Mouse (Mus musculus) forebrain, embryonic 13.5 days (tissue): ENCODE measurements at regions not wholly inside any gene's neighbourhood (a gene's known extent, or its start where the extent isn't known, plus 50 kb on each side); places are given as distances from the start of the nearest gene placed in this dataset.
A peak's percentile ranks its signal among the peaks of the same experiment; 100 is the strongest.

ENCODE experiments used
- ATAC-seq: fragments of 200-750 bp; cut with Nextera tagmentation; 2 replicates; pipeline ENCODE4 v1.8.0; 2017
- H3K27ac ChIP-seq: fragments of 300-500 bp; sonication (generic); 2 replicates; pipeline ENCODE4 v1.5.1; 2015; ENCODE audit warnings: inconsistent platforms, mild to moderate bottlenecking, moderate library complexity
- H3K27me3 ChIP-seq: fragments of 300-500 bp; sonication (generic); 2 replicates; pipeline ENCODE4 v1.6.1; 2015; ENCODE audit warnings: mild to moderate bottlenecking, inconsistent platforms
- H3K36me3 ChIP-seq: fragments of 300-500 bp; sonication (generic); 2 replicates; pipeline ENCODE4 v1.6.1; 2015; ENCODE audit warnings: mild to moderate bottlenecking, inconsistent platforms; ENCODE audit not compliant: poor library complexity, severe bottlenecking
- H3K4me1 ChIP-seq: fragments of 300-500 bp; sonication (generic); 2 replicates; pipeline ENCODE4 v1.6.1; 2015; ENCODE audit warnings: inconsistent platforms
- H3K4me2 ChIP-seq: fragments of 300-500 bp; sonication (generic); 2 replicates; pipeline ENCODE4 v1.6.1; 2015; ENCODE audit warnings: inconsistent platforms, mild to moderate bottlenecking, moderate library complexity
- H3K4me3 ChIP-seq: fragments of 300-500 bp; sonication (generic); 2 replicates; pipeline ENCODE4 v1.5.1; 2015; ENCODE audit warnings: mild to moderate bottlenecking, inconsistent platforms
- H3K9ac ChIP-seq: fragments of 300-500 bp; sonication (generic); 2 replicates; pipeline ENCODE4 v1.6.1; 2015; ENCODE audit warnings: mild to moderate bottlenecking, inconsistent platforms
- H3K9me3 ChIP-seq: fragments of 300-500 bp; sonication (generic); replicated peaks from 2 replicates; pipeline ENCODE4 v1.6.1; 2016; ENCODE audit warnings: inconsistent platforms
- WGBS: fragments of 180-500 bp; shearing (Covaris S2); methylation state at CpG from one replicate; pipeline ENCODE4 v1.1.7; 2015; 5-methylcytosine and 5-hydroxymethylcytosine counted together

DNA sequence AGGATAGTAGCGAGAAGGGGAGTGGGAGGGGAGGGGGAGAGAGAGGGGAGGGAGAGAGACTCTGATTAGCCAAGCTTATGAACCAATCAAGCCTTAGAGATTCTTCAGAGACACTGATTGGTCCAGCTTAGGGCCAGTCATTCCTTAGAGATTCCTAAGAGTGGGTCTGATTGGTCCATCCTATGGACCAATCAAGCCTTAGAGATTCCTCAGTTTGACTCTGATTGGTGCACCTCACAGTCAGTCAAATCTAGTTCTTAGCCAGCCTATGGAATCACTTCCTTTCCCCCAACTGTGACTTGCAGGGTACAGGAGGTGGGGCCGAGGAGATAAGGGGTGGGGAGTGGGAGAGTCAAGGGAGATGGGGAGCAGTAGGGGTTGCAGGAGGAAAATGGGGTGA lies 152.8 kb downstream of the Suds3 start:
- WGBS, result 67% methylated on average over 2 of the region's 2 CpGs

DNA sequence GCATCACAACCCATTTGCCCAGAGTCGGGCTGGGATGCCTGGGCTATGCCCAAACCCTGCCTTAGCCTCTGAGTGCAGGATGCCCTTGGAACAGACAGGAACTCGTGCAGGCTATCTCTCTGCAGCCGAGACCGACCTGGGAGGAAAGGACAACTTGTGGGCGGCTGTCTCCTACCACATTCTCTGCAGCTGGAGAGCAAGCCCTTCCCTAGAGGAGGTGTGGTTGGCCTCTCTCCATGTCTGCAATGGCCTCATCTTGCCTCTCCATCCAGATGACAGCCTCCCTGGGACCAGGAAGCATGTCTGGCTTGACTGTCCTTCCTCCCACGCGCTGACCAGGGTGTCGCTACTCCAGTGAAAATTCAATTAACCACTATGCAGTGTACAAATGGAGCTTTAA lies 155.9 kb downstream of the Suds3 start:
- 0 out of 2 replicates have a peak, but pooled peaks cover 5% of the 10 kb centered on the region for H3K9me3 ChIP-seq
- no peak overlapping the region for H3K4me2 ChIP-seq
- H3K27me3 ChIP-seq, result no peaks in the 10 kb centered on the region
- H3K36me3 ChIP-seq, result no peaks in the 10 kb centered on the region
- no peak overlapping the region for H3K4me3 ChIP-seq
- 87% methylated on average over 8 of the region's 8 CpGs for WGBS
- no peak overlapping the region for H3K9ac ChIP-seq
- ATAC-seq, result no peak
- H3K4me1 ChIP-seq, result 0 out of 2 replicates have a peak, but pooled peaks cover 9% of the 10 kb centered on the region
- no peak overlapping the region for H3K27ac ChIP-seq

More for the DNA sequence above, 152.8 kb downstream of the Suds3 start:
- H3K4me2 ChIP-seq, result no peak overlapping the region
- no peaks in the 10 kb centered on the region for H3K36me3 ChIP-seq
- no peak overlapping the region for H3K4me3 ChIP-seq
- 0 out of 2 replicates have a peak, but pooled peaks cover 5% of the 10 kb centered on the region for H3K9me3 ChIP-seq
- no peaks in the 10 kb centered on the region for H3K27me3 ChIP-seq
- H3K4me1 ChIP-seq, result 0 out of 2 replicates have a peak, but pooled peaks cover 9% of the 10 kb centered on the region
- ATAC-seq, result no peak
- no peak overlapping the region for H3K9ac ChIP-seq
- H3K27ac ChIP-seq, result no peak overlapping the region

DNA sequence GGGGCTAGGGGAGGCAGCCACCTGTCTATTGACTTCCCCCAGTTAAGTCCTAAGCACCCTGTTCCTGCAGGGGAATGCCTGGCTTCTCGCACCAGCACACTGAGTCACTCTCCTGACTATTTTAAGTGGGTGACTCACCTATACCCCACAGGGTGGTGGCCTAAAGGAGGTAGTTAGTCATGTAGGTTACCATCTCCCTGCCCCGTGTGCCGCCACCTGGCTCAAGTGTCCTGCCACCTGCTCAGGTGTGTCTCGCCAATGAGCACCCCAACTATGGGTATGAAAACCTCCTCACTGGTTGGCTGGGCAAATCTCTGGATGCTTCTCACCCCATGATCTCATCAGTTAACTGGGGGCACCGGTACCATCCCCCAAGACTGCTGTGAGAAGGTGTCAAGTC lies 157.8 kb downstream of the Suds3 start:
- no peak overlapping the region for H3K27ac ChIP-seq
- no peak overlapping the region for H3K4me3 ChIP-seq
- no peaks in the 10 kb centered on the region for H3K4me1 ChIP-seq
- 87% methylated on average over 5 of the region's 5 CpGs for WGBS
- 0 out of 2 replicates have a peak, but pooled peaks cover 5% of the 10 kb centered on the region for H3K9me3 ChIP-seq
- H3K9ac ChIP-seq, result no peak overlapping the region
- H3K27me3 ChIP-seq, result no peaks in the 10 kb centered on the region
- no peak for ATAC-seq
- no peaks in the 10 kb centered on the region for H3K36me3 ChIP-seq
- H3K4me2 ChIP-seq, result no peak overlapping the region

DNA sequence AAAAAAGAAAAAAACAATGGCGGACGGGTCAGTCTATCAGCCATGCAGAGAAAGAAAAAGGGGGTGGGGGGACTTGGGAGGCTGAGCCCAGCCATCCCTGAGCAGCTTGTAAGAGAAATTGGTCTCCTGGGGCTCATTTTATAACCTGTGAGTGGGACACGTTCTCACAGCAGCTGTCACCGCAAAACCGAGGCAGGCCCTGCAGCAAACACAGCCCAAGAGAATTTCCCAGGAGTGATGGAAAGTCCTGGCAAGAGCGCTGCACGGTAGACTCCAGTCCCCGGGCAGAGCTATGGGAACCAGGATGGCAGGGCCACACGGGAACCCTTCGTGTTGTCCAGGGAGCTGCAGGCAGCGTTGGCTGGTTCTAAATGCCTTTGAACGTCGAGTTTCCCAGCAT lies 159.3 kb downstream of the Suds3 start:
- Histone ChIP-seq H3K4me3 (no peak overlapping the region), H3K9me3 (no peaks in the 10 kb centered on the region), H3K36me3 (no peaks in the 10 kb centered on the region), H3K4me1 (no peaks in the 10 kb centered on the region), H3K4me2 (no peak overlapping the region), H3K27ac (no peak overlapping the region), H3K27me3 (no peaks in the 10 kb centered on the region), H3K9ac (no peak overlapping the region)
- 76% methylated on average over 13 of the region's 13 CpGs for WGBS
- ATAC-seq, result no peak

DNA sequence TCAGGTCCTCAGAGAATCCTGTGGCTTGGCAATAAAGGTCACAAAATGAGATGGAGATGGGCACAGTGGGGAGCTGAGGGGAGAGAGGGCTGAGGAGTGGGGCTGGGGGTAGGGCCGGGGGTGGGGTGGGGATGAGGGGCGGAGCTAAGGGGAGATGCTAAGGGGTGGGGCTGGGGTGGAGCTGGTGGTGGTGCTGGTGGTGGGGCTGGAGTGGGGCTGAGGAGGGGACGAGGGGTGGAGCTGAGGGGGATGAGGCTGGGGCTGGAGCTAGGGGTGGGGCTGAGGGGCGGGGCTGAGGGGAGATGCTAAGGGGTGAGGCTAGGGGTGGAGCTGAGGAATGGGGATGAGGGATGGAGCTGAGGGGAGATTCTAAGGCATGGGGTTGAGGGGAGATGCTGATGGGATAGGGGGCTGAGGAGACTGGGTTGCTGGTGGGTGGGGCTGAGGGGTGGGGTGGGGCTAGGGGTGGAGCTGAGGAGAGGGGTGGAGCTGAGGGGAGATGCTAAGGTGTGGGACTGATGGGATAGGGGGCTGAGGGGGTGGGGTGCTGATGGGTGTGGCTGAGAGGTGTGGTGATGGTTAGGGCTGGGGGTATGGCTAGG lies 165.5 kb downstream of the Suds3 start:
- no peak overlapping the region for H3K27ac ChIP-seq
- 4% methylated on average over 3 of the region's 4 CpGs for WGBS
- no peak overlapping the region for H3K4me3 ChIP-seq
- no peak overlapping the region for H3K9ac ChIP-seq
- H3K36me3 ChIP-seq, result no peaks in the 10 kb centered on the region
- no peaks in the 10 kb centered on the region for H3K9me3 ChIP-seq
- H3K4me1 ChIP-seq, result no peaks in the 10 kb centered on the region
- H3K27me3 ChIP-seq, result no peaks in the 10 kb centered on the region
- no peak overlapping the region for H3K4me2 ChIP-seq
- ATAC-seq, result no peak

GRCm38 (mm10) chr5:116934585-116934984 lies 181.3 kb downstream of the Suds3 start:
- H3K4me1 ChIP-seq, result no peaks in the 10 kb centered on the region
- no peaks in the 10 kb centered on the region for H3K27me3 ChIP-seq
- H3K36me3 ChIP-seq, result no peaks in the 10 kb centered on the region
- WGBS, result 80% methylated on average over 5 of the region's 5 CpGs
- H3K4me2 ChIP-seq, result no peak overlapping the region
- ATAC-seq, result no peak
- no peak overlapping the region for H3K9ac ChIP-seq
- H3K27ac ChIP-seq, result no peak overlapping the region
- no peaks in the 10 kb centered on the region for H3K9me3 ChIP-seq
- H3K4me3 ChIP-seq, result no peak overlapping the region

GRCm38 (mm10) chr5:116934151-116934550 lies 181.8 kb downstream of the Suds3 start:
- Histone ChIP-seq H3K4me1 (no peaks in the 10 kb centered on the region), H3K27ac (no peak overlapping the region), H3K9ac (no peak overlapping the region), H3K9me3 (no peaks in the 10 kb centered on the region), H3K36me3 (no peaks in the 10 kb centered on the region), H3K27me3 (no peaks in the 10 kb centered on the region), H3K4me2 (no peak overlapping the region), H3K4me3 (no peak overlapping the region)
- 43% methylated on average over 2 of the region's 3 CpGs for WGBS
- ATAC-seq, result no peak

GRCm38 (mm10) chr5:116933105-116933504 lies 182.8 kb downstream of the Suds3 start:
- Histone ChIP-seq H3K4me3 (no peak overlapping the region), H3K9me3 (no peaks in the 10 kb centered on the region), H3K36me3 (no peaks in the 10 kb centered on the region), H3K27ac (no peak overlapping the region), H3K4me1 (no peaks in the 10 kb centered on the region), H3K4me2 (no peak overlapping the region), H3K27me3 (no peaks in the 10 kb centered on the region), H3K9ac (no peak overlapping the region)
- WGBS, result 97% methylated on average over 5 of the region's 5 CpGs
- no peak for ATAC-seq

DNA sequence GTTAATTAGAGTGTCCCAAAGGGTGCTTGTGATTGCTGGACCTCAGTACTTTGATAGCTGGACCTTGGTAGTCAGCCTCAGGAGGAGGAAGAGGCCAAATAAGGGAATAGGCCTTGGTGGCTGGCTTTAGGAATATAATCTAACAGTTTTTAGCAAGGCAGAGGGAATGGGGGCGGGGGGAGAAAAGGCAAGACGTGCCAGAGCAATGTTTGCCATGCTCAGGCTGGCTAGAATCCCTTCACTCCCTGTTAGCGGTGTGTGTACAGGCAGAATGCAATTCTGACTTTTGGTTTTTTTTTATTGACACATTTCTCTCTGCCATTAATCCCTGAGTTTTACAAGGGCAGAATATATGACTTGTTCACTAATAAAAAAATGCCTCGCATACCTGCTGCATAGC lies 192.2 kb downstream of the Suds3 start:
- Histone ChIP-seq H3K9ac (no peak overlapping the region), H3K27me3 (no peaks in the 10 kb centered on the region), H3K9me3 (no peaks in the 10 kb centered on the region), H3K4me3 (no peak overlapping the region), H3K27ac (no peak overlapping the region), H3K36me3 (no peaks in the 10 kb centered on the region), H3K4me1 (peaks cover 18% of the 10 kb centered on the region), H3K4me2 (no peak overlapping the region)
- WGBS, result 69% methylated on average over 4 of the region's 4 CpGs
- no peak for ATAC-seq

GRCm38 (mm10) chr5:116922059-116922671 lies 193.7 kb downstream of the Suds3 start:
- Histone ChIP-seq H3K9me3 (no peaks in the 10 kb centered on the region), H3K4me3 (no peak overlapping the region; the same call in 1 of the 2 replicates), H3K27me3 (no peaks in the 10 kb centered on the region), H3K4me1 (peaks cover 18% of the 10 kb centered on the region), H3K4me2 (peak overlapping the region; percentile 26; the same call in 1 of the 2 replicates), H3K27ac (no peak overlapping the region), H3K36me3 (no peaks in the 10 kb centered on the region), H3K9ac (no peak overlapping the region)
- no peak; the same call in 1 of the 2 replicates for ATAC-seq
- 27% methylated on average over 17 of the region's 17 CpGs for WGBS

- 41% methylated on average over 12 of the region's 12 CpGs for WGBS
- no peak overlapping the region for H3K9ac ChIP-seq
- no peak for ATAC-seq
Measured at GRCm38 (mm10) chr5:116914876-116915275, 201.0 kb downstream of the Suds3 start.

GRCm38 (mm10) chr5:116900846-116901245 lies 215.1 kb downstream of the Suds3 start:
- no peak for ATAC-seq
- peaks cover 8% of the 10 kb centered on the region; the same call in 1 of the 2 replicates for H3K9me3 ChIP-seq
- no peaks in the 10 kb centered on the region for H3K27me3 ChIP-seq
- 93% methylated on average over 5 of the region's 5 CpGs for WGBS
- no peak overlapping the region for H3K27ac ChIP-seq
- no peak overlapping the region for H3K9ac ChIP-seq
- H3K4me1 ChIP-seq, result no peaks in the 10 kb centered on the region
- H3K4me2 ChIP-seq, result no peak overlapping the region
- H3K4me3 ChIP-seq, result no peak overlapping the region
- H3K36me3 ChIP-seq, result no peaks in the 10 kb centered on the region

More at GRCm38 (mm10) chr5:116914876-116915275, 201.0 kb downstream of the Suds3 start:
- Histone ChIP-seq H3K4me3 (no peak overlapping the region), H3K4me1 (peaks cover 12% of the 10 kb centered on the region; the same call in 1 of the 2 replicates), H3K4me2 (no peak overlapping the region), H3K9me3 (no peaks in the 10 kb centered on the region), H3K27ac (no peak overlapping the region), H3K27me3 (no peaks in the 10 kb centered on the region), H3K36me3 (no peaks in the 10 kb centered on the region)
